Mouse (Mus musculus) kidney, postnatal 14 days (tissue): Measurements from ENCODE around the gene Klhl28.
A peak's percentile ranks its signal among the peaks of the same experiment; 100 is the strongest.

Experiments used
- DNase-seq: peaks from one replicate; pipeline ENCODE4 v3.0.0; 2022; ENCODE audit warnings: mixed read lengths

Gene Klhl28

DNA sequence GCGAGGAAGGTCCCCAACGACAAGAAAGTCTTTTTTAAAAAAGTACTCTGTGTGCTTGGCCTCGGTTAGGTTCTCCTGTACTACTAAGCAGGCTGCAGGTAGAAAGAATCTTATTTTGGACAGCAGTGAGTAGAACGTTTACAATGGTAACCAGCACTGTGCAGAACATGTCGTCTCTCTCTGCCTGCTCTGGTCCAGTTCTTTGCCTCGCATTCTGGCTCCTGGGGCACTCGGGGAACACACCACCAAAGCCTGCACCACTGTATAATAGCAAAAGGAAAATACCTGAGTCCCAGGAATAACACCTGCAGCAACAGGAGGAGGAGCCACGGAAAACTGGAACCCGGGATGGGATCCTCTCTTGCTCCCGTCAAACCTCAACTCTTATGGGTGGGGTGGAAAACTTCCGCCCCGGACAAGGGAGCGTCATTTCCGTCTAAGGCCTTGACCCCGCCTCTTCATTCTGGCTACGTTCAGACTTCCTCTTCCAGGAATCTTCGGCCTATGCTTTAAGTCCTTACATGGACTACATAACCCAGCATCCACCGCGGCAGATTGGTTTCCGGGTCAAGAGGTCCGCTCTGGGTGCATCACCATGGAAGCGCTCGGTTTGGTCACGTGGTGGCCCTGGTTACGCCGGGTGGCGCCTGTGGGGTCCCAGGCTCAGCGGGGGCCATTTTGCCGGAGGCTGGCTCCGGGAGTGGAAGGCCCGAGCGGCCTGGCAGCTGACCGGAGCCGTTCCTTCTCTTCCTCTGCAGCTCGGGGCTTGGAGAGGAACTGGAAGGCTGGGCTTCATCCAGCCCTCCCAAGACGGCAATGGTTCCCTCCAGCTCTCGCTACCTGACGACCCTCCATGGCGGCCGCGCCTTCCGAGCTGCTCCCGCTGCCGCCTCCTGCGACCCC, at the start of gene Klhl28, which contains the start of gene Togaram1:
Gene Klhl28 (minus strand): TSS at position 411 of the 903 bp plus-strand sequence.
Gene Togaram1 (plus strand): TSS at position 681 of the 903 bp plus-strand sequence.
- peak; percentile 99 for DNase-seq

DNA sequence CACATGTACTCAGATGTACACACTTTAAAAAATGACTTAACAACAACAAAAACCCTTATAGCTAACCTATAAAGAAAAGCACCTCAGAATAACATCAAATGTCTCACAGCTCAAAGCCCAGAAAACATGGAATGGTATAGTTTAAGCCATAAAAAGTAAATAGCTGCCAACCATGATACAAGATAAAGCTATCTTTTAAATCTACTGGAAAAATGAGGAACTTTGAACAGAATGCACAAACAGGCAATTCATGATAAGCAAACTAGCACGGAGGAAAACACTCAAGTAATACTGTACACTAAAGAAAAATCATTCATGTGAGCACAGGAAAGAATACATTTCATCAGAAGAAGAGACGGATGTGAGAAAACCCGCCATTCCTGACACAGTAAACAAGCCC, 42.4 kb upstream of the Klhl28 start:
- DNase-seq: no peak

DNA sequence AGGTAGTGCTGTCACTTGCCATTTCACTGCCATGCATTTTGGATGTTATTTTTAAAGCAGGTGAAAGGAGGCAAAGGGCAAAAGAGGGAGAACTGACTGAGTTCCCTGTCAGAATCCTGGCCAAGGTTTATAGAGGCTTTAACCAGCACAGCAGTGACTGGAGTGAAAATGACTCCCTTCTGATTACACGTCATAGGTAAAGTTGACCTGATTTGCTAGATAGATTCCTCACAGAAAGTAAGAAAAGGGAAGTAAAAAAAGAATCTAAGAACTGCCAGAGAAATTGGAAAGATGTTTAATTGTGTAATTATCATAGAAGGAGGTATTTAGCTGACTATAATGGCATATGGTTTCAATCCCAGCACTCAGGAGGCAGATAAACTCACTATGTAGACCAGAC, 12.2 kb upstream of the Klhl28 start:
- DNase-seq: no peak

DNA sequence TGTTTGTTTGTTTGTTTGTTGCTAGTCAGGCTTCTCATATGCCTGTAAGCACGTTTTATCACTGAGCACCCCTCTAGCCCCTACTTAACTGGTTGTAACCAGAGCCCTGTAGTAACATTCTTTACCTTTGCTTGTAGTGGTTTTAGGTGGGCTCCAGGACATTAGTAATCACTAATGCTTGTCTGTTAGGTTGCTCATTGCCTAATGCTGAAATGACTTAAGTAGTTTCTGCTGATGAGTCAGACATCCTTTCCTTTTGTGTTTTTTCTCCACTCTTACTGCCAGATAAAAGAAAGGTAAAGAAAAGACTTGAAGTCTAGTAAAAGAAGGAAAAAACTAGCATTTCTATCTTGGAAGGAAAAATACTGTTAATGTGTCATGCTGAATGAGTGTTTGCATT, 10.9 kb upstream of the Klhl28 start:
- DNase-seq: no peak

DNA sequence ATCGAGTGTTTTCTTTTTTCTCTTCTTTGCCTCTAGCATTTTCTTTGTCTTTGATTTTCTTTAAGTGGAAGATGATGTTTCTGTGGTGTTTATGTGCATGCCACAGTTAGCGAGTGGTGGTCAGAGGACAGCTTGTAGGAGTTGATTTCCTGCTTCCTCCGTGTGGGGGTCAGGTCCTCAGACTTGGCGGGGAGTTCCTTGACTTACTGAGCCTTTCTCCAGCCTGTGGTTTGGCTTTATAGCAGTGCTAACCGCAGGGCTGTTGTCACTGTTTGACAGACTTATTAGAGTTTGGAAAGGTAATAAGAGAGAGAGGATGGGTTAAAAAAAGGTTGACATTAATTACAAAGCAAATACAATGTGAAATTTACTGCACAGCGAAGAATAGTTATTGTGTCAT, 10.2 kb upstream of the Klhl28 start:
- peak; percentile 9 for DNase-seq

DNA sequence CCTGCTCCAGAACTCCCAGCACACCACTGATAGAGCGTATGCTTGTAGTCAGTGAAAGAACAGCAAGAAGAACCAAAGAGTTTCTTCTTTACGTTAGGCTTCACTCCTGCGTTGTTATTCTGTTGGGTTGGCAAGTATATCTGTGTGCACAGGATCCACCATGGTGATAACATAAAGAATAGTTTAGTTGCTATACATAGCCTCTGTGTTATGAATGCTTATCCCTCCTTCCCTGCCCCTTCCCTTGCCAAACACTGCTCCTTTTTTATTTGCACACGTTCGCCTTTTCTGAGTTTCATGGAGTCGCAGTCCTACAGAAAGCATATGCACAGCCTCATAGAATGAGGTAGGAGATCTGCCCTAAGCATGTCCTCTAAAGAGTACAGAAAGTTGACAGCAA, 6.7 kb upstream of the Klhl28 start:
- no peak for DNase-seq

DNA sequence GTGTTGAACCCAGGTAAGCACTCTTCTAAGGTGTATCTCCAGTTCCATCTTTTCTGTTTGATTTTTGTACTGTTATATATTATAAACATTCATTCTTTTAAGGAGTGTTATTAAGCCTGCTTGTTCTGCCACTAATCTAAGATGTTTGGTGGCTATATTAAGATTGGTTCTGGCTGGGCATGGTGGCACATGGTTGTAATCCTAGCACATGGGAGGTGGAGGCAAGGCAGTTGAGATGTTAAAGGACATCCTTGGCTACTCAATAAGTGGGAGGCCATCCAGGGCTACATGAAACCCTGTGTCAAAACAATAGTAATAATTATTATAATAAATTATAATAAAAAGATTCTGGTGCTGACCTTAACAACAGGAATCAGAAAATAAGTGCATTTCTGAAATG, 6.1 kb upstream of the Klhl28 start:
- DNase-seq: no peak

DNA sequence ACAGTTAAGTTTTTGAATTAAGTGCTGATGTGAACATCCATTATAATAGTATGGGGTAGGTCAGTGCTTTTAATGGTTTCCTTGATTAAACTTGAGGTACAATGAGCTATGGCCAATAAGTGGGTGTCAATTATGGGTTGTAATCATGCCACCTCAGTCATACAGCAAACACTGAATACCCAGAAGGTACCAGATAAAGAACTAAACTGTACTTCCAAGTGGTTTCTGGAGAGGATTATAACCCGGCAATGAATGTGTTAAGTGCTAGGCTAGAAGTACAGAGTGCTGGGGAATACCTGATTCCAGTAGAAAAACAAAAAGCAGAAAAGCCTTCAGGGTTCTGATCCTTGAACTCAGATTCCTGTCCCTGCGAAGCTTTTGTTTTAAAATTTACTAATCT, 2.7 kb upstream of the Klhl28 start:
- DNase-seq: no peak

DNA sequence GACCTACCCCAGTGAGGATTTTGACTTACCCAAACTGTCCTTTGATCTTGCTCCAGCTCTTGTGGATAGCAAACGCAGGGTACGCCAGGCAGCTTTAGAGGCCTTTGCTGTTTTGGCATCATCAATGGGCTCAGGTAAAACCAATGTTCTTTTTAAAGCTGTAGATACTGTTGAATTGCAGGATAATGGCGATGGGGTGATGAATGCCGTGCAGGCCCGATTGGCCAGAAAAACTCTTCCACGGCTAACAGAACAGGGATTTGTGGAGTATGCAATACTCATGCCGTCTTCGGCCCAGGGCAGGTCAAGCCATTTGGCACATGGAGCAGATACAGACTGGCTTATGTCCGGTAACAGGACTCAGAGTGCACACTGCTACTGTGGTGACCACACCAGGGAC, 2.1 kb upstream of the Klhl28 start:
- DNase-seq: peak; percentile 19

DNA sequence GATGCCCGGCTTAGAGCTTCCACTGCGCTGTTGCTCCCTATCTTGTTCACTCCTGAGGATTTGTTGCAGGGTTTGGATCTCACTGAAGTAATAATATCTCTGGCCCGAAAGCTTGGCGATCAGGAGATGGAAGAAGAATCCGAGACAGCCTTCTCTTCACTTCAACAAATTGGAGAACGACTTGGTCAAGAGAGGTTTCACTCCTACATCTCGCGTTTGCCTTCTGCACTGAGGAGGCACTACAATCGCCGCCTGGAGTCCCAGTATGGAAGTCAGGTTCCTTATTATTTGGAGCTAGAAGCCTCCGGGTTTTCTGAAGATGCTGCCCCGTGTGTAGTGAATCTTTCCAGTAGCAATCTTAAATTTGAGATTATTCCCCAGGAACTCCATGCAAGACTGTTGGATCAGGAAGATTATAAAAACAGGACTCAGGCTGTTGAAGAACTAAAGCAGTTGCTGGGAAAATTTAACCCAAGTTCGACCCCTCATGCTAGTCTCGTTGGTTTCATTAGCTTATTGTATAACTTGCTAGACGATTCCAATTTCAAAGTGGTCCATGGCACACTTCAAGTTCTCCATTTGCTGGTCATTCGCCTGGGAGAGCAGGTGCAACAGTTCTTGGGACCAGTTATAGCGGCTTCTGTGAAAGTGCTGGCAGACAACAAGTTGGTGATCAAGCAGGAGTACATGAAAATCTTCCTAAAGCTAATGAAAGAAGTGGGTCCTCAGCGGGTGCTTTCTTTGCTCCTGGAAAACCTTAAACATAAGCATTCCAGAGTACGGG, 1.5 kb upstream of the Klhl28 start:
- peak; percentile 8 for DNase-seq

DNA sequence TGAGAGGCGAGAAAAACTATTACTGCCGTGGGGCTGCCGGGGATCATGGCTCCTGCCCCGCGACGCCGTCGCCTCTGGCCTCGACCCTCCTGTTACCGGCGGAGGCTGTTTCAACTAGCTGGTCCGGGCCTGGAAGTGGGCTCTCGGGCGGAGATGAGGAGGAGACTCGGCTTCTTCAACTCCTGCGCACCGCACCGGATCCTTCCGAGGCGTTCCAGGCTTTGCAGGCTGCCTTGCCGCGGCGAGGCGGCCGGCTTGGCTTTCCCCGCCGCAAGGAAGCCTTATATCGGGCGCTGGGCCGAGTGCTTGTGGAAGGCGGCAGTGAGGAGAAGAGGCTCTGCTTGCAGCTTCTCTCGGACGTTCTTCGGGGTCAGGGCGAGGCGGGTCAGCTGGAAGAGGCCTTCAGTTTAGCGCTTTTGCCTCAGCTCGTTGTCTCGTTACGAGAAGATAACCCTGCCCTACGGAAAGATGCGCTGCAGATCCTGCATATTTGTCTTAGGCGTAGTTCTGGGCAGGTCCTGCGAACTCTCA, 832 bp upstream of the Klhl28 start:
- peak; percentile 52 for DNase-seq

DNA sequence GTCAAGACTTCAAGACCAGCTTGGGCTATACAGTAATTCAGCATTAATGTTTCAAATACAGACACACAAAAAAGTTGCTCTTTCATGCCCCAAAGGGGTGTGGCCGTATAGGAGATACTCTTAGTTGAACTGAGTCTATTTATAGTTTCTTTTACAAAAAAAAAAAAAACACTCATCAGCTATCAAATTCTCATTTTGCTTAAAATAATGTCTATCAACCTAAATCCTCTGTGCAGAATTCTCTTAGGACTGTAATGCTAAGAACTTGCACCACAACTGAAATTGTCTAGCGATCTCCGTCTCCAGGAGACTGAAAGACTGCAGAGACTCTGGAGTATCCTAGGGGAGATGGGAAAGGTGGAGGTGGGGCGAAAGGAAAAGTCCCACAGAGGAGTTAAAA, 774 bp downstream of the Klhl28 start:
- no peak for DNase-seq

DNA sequence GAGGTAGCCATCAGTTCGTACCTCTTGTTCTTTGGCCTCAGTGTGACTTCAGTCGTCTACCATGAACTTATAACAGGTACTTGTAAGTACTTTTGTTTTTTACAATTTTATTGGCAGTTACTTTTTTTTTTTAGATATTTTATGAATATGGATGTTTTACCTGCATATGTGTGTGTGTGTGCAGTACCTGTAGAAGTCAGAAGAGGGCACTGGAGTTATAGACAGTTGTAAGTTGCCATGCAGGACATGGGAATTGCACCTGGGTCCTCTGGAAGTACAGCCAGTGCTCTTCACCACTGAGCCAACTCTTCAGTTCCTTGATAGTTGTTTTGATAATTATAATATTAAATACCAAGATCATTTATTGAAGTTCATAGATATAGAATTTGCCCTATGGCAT, 27.8 kb downstream of the Klhl28 start:
- DNase-seq: peak; percentile 43

DNA sequence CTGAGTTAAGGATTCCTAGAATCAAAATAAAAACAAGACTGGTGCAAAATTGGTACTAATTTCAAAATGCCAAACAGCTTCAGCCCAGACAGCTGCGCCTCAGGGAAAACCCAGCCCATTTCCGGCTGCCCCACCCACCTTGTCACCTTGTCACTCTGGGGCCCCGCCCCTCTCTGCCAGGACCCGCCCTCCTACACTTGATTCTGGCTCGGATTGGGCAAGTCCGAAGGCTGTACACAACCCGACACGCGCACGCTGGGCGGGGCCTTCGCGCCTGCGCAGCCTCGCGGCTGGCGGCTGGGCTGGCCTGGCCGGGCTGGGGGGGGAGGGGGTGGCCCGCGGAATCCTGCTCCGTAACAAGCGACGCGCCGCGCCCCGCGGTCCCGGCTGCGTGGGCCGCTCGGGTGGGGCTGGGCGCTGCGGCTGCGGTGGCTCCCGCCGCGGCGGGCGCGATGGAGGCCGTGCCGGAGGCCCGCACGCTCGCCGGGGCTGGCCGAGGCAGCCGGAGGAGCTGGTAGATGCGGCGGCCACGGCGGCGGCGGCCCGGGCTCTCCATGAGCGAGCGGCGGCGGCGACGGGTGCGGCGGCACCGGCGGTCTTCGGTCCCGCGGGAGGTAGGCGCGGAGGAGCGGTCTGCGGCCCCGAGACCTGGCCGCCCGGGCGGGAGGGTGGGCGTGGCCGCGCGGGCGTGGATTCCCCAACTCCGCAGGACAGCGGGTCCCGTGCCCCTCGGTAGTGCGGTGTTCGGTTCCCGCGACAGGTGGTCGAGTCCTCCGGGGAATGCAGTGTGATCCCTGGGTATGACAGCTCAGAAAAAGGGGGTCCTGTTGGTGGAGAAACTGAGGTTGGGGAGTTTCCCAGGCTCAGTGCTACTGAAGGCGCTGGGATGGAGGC, 47.5 kb downstream of the Klhl28 start, which contains the start of gene Gm527:
Gene Gm527 (plus strand): TSS at position 329 of the 894 bp plus-strand sequence.
- DNase-seq: peak; percentile 98

DNA sequence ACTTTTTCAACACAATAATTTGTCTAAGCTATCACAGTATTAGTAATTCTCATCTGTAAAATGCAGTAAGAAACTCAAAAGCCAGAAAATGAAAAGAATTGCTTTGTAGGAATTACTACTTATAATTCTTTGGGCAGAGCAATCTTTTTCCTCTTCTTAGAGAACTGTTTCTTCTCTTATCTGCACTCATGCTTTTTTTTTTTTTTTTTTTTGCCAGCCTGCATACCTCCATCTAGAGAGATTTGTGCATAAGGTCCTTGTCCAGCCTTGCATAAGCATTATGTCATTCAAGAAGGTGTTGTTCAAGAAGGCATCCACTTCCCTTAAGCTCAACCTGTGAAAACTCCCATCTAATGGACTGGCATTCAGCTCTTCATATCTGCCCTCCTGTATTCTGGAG, 48.6 kb downstream of the Klhl28 start:
- DNase-seq: no peak

DNA sequence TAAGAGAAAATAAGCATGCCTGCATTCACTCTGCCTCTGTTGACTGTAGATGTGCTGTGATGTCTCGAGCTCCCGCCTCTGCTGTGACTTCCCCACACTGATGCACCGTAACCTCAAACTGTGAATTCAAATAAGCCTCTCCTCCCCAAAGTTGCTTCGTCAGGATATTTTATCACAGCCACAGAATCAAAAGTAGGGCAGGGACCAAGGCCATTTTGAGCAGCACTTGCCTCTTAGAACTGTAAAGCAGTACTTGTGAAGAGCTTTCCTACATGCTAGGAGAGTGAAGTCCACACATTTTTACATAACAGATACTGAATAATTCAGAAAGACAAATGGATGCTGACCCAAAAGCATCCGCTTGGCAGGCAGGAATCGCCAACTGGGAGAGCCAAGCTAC, 52.3 kb downstream of the Klhl28 start:
- no peak for DNase-seq

DNA sequence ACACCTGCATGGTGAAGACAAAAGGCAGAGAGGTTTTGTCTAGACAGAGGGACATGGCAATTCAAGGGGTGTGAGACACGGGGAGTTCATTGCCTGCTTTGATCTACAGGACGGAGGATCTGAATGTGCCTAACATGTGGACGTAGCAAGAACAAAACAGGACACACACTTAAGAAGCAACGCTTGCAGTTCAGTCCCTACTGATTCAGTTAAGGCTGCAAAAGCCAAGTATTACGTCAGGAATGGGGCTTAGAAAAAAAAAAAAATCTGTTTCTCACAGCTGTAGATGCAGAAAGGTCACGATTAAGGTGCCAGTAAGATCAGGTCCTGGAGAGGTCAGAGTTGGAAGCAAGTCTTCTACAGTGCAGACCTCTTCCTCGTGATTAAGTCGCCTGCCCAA, 62.1 kb downstream of the Klhl28 start:
- DNase-seq: no peak

DNA sequence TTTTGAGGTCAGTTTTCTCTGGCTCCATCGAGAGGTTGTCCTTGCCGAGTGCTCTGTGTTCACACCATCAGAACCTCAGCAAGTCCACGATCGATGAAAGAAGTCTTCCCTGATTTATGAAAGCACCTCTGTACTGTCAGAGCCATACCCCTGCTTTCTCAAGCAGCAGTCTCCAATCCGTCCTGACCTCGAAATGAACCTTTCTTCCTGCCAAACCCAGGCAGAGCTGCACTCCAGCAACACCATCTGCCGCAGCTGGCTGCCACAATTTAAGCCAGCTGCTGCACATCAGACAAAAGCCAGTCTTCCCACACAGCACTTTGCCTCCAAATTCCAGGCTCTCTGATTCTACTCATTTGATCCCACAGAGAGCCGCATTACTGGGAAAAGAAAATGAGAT, 62.8 kb downstream of the Klhl28 start:
- DNase-seq: peak; percentile 47

DNA sequence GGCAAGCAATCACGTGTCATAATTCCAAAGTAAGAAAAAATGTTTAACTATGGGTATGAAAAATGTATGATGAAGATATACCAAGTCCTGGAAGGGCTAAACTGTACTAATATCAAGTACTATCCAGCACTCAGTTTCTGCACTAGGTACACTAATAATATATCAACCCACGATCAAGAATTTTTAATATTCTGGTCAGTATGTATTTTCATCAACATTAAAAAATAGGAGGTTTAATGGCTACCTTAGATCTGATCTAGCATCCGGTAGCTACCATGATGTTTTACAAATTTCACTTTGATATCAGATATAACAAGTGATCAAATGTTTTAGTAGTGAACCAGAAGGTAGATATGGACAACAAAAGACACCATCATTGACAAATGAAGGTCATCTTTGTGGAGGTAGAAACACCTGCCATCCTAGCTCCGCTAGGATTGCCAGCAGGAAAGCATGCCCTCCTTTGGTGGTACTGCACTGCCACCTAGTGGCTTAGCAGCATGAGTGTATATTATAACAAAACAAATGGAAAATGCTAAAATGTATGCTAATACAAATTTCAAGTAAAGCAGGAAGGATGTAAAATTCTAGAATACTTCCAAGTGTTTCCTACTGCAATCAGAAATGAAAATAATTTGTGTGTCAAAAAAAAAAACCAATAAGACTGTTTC, 68.1 kb downstream of the Klhl28 start:
- DNase-seq: peak; percentile 45
